Mouse (Mus musculus): ENCODE data around the gene Mybpc3.

The Mybpc3 gene

GRCm38 (mm10) chr2:91169587-91170322, 51.8 kb downstream of the Mybpc3 start:
- no peak for DNase-seq (ENCODE audit: low spot score)

- peak; percentile 70 for DNase-seq (ENCODE audit: low spot score)
These were observed 57.5 kb downstream of the Mybpc3 start for GRCm38 (mm10) chr2:91175490-91175889.

- DNase-seq (ENCODE audit: low spot score) = no peak
These were observed 58.3 kb downstream of the Mybpc3 start for GRCm38 (mm10) chr2:91176234-91176633.

- DNase-seq (ENCODE audit: low spot score) = no peak
These were observed 61.9 kb downstream of the Mybpc3 start for GRCm38 (mm10) chr2:91179825-91180224.

- no peak for DNase-seq (ENCODE audit: low spot score)
These were observed 62.8 kb downstream of the Mybpc3 start for GRCm38 (mm10) chr2:91180706-91181105.

- no peak for DNase-seq (ENCODE audit: low spot score)
These were observed 64.1 kb downstream of the Mybpc3 start for GRCm38 (mm10) chr2:91182016-91182404.

GRCm38 (mm10) chr2:91182405-91183147, 64.6 kb downstream of the Mybpc3 start:
- DNase-seq (ENCODE audit: low spot score) = no peak

- DNase-seq (ENCODE audit: low spot score) = peak; percentile 89
These were observed 65.2 kb downstream of the Mybpc3 start for GRCm38 (mm10) chr2:91183148-91183513.

- DNase-seq (ENCODE audit: low spot score) = no peak
These were observed 65.9 kb downstream of the Mybpc3 start, which contains the start of gene Madd for GRCm38 (mm10) chr2:91183711-91184405. Gene Madd, minus strand, starts transcription at chr2:91183837.
